Mouse (Mus musculus) T-cell, adult 2 months (primary cell): ENCODE data around the gene 1700019A02Rik.

ENCODE experiments used
- DNase-seq: peaks from one replicate; pipeline ENCODE4 v3.0.0; 2022; ENCODE audit warnings: low spot score

Gene 1700019A02Rik

DNA sequence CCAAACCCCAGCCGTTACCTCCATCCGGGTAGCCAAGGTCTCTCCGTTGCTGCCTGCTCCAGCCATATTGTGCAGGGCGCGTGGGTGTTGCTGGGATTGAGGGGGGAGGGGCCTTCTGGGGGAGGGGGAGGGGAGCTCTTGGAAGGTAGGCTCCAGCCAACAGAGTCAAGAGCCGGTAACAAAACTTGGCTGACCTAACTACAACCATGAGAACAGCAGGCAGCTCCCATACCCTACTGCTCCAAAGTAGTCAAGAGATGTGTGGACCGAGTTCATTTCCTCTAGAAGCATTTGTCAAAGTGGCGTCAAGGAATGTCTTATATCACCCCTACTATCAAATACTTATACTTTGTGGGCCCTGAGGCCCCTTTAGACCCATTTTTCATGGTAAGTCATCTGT lies at the start of gene 1700019A02Rik:
Gene 1700019A02Rik, minus strand, starts transcription at position 101 of the 400 bp plus-strand sequence.
- DNase-seq = no peak

DNA sequence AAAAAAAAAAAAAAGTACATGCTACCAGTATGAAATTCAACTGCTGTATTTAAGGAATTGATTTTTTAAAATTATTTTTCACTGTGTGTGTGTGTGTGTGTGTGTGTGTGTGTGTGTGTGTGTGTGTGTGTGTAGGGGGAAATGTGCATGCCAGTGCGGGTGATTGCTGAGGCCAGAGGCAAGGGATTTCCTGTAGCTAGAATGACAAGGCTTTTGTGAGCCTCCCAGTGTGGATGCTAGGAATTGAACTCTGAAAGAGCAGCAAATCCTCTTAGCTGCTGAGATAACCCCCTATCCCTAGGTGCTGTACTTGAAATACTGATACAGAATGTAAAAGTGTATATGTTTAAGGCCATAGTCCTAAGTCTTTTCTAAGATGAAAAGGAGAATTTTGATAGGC lies 38.6 kb upstream of the 1700019A02Rik start:
- DNase-seq = no peak

- no peak for DNase-seq
These were observed 38.2 kb upstream of the 1700019A02Rik start for GRCm38 (mm10) chr1:53225616-53226015.

- no peak for DNase-seq
These were observed 37.3 kb upstream of the 1700019A02Rik start for GRCm38 (mm10) chr1:53224775-53225174.

DNA sequence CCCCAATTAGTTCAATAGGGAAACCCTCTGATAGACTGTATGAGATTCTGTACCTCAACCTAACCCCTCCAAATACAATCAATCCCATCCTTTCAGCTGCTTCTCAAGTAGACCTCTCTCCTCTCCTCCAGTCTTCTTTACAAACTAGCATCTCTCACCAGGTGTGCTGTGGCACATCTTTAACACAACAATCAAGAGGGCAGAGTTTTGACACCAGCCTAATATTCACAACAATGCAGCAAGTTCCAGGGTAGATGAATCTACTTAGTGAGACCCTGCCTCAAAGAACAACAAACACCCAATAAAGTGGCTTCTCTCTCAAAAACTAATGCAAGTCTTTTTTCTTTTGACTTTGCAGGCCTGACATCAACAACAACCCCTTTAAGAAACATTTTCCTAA lies 22.7 kb upstream of the 1700019A02Rik start:
- DNase-seq = no peak

DNA sequence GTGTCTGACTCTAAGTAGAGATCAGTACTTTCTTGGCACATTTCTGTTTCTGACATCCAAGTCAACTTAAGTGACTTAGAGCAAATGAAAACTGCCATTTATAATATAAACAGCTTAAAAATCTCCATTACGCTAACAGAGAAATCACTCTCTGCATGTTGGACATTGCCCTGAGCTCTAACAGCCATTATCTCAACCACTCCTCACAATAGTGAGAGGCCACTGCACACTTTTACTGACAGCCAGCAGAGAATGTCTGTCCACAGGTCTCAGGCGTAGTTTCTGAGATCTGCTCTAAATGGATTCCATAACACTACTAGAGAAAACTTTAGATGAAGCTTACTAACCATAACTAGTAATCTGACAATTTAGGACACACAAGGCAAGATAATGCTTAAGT lies 16.5 kb upstream of the 1700019A02Rik start:
- DNase-seq = no peak

DNA sequence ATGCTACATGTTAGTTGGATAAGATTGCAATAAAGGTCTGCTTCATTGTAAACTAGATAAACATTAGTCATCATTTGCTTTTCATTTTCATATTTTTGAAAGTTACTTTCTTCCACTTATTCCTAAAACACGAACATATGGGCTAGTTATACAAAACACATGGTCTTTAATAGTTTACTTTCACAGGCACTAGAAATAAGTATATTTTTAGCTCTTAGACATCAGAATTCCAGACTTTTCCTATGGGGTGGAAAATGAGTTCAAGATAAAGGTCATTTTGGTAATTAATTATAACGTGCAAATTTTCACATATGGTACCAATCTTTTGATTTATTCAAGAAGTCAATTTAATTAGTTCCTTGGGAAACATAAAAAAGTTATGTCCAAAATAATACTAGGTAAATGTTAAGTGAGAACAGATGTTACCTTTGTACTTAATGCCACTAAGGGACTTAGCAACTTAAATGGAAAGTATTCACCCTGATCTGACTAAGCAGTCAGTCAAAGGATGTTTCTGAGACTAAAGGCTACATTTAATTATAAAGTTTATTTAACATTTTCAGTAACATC lies 14.3 kb upstream of the 1700019A02Rik start:
- DNase-seq = no peak

DNA sequence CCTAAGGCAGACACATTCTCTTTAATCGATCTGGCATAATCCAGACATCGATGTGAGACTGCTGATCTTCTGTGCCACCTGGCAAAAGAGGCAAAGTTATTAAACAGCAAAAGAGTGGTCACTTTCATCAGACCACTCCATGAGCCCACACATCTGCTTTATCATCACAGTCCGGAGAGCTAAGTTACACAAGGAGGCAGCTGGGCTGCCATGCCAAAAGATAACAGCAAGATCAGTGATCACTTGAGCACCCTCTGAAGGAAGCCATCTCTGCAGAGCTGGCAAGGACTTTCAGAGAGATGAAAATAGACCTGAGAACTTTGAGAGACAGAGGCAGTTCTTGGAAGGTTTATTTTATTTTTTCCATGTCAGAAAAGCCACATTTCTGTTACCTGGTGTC lies 7.1 kb upstream of the 1700019A02Rik start:
- DNase-seq = no peak

GRCm38 (mm10) chr1:53191234-53191633 lies 3.8 kb upstream of the 1700019A02Rik start:
- no peak for DNase-seq

GRCm38 (mm10) chr1:53189620-53190019 lies 2.2 kb upstream of the 1700019A02Rik start:
- DNase-seq = no peak

- no peak for DNase-seq
These were observed 1.1 kb downstream of the 1700019A02Rik start for GRCm38 (mm10) chr1:53186301-53186700.

GRCm38 (mm10) chr1:53157715-53158114 lies 29.7 kb downstream of the 1700019A02Rik start:
- DNase-seq = no peak

GRCm38 (mm10) chr1:53123066-53123465 lies 64.4 kb downstream of the 1700019A02Rik start:
- DNase-seq = no peak

GRCm38 (mm10) chr1:53110561-53110960 lies 76.9 kb downstream of the 1700019A02Rik start:
- no peak for DNase-seq
